Mouse (Mus musculus) kidney, postnatal 36 days (tissue): ENCODE measurements around the gene Pigv.
"Not testable (repeated sequence)": the region's sequence is repeated elsewhere in the genome, so short reads cannot be mapped to it uniquely, and the experiment has no call there.

Source experiments
- DNase-seq, 2 experiments: peaks; one replicate each; pipeline ENCODE4 v3.0.0; 2021 to 2022; ENCODE audit warnings: mixed read lengths in 2 of 2

Gene Pigv

GRCm38 (mm10) chr4:133672845-133673647 is 599 bp upstream of the Pigv start:
- peak; percentile 50 to 76 for DNase-seq

DNA sequence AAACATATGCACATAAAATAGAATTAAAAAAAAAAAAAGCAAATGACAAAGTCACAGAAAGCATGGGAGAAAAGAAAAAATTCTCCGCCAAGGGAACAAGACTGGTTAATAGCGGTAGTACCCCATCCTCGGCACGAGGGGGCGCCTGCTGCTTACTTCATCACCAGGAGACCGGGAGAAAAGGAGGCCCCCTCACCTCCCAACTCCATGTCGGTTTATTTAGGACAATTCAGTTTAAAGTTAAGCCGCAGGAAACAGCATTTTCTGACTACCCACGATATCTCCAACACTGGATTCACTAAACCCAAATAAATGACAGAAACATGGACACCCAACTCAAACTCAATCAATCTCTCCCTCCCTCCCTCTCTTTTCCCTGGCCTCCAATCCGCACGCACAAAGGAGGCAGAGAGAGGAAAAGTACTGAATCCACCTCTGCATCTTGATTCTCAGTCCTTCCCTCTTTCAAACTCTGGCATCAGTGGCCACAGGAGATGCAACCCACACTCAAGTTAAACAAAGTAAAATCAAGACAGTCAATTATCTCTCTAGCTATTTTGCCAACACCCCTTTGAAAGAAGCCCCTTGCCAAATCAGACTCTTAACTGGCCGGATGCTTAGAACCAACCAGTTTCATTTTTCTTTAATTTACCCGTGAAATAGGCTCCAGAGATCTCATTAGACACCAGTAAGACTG is 1.1 kb downstream of the Pigv start:
- peak; percentile 91 to 93 for DNase-seq

- peak; percentile 44 to 62 for DNase-seq
Observed at GRCm38 (mm10) chr4:133669652-133670210, 2.7 kb downstream of the Pigv start.

- DNase-seq, result no peak
Observed at GRCm38 (mm10) chr4:133668537-133668936, 3.9 kb downstream of the Pigv start.

- DNase-seq, result no peak
Observed at GRCm38 (mm10) chr4:133666199-133666598, 6.2 kb downstream of the Pigv start.

- DNase-seq, result no peak
Observed at GRCm38 (mm10) chr4:133665118-133665517, 7.3 kb downstream of the Pigv start.

DNA sequence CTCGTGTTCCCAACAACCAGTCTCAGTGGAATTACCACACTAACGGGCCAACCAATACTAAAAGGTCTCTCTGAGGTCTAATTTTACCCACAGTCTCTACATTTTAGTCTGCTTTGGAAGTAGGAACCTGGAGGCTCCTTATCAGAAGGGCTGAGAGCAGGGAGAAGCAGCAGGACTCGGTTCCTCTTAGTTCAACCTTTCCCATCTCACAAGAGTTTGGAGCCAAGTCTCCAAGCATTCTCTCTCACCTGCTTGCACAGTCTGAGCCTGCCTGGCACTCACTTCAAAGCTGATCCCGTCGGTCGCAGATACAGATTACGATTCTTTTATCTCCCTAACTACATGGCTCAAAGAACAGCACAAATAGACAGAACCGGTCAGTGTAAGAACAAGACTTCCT is 9.5 kb downstream of the Pigv start:
- DNase-seq, result no peak

GRCm38 (mm10) chr4:133662421-133662820 is 10.0 kb downstream of the Pigv start:
- DNase-seq, result no peak

DNA sequence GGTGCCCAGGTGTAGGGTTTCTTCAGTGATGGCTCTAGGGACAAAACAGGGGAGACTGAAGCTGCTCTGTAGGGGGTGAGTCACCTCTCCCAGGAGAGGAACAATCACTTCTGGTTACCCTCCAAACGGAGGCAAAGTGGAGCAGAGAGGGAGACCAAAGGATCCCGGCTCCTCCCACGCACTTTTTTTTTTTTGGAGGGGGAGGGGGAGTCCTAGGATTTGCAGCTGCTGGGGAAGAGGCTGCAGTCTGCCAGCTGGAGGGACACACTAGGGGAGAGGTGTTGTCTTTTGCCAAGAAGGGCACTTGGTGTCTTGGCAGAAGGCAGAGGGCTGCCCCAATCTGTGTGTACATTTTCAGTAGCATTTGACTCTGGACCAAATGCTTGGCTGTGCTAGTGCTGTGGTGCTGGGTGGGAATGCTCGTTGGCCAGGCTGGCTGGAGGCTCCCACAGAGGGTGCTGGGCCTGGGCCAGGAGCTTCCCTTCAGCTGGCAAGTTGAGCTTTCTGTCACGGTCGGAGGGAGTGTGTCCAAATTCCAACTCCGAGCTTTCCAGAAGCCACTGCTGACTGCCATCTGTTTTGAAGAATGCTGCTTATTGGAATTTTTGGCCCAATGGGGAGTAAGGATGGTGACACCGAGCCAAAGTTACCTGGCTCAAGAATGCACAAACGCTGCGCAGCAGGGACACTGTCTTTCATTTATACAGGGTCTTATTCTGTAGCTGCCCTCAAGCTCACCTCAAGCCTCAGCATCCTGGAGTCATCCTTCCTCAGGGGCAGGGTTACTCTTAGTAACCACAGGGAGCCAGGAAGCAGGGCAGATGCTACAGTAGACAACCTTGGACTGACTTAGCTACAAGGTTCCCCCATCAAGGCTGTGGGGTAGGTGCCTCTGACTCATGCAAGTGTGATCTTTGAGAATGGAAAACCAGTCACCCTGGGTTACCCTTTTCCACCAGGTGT is 12.0 kb downstream of the Pigv start:
- DNase-seq, result peak; percentile 96 to 97

DNA sequence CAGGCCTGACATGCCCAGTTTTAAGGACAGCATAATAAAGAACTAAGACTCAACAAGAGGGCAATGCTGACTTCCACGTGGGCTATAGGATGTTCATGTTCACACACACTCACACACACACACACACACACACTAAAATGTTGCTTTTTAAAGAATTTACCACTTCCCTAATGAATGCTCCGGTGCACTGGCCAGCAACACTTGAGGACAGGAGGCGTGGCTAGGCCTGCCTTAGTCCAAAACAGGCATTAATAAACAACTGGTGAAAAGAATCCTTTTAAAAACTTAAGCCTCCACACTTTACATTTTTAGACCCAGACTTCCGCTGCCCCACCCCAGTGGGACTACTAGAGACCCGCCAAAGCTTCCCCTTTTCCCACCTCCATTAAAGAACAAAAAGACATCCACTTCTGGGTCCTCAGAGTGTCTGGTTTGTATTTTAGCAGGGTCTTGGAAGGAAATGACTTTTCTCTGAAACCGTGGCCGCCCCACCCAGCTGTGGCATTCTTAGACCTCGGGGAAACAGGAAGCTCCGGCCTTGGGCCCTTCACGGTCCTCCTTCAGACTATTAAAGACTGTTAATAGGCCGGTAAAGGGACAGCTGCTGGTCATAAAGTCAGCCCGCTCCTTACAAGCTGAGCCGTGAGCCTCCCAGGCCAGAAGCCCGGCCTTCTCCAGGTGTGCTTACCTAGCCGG is 12.8 kb downstream of the Pigv start:
- DNase-seq, result peak; percentile 80 to 82

DNA sequence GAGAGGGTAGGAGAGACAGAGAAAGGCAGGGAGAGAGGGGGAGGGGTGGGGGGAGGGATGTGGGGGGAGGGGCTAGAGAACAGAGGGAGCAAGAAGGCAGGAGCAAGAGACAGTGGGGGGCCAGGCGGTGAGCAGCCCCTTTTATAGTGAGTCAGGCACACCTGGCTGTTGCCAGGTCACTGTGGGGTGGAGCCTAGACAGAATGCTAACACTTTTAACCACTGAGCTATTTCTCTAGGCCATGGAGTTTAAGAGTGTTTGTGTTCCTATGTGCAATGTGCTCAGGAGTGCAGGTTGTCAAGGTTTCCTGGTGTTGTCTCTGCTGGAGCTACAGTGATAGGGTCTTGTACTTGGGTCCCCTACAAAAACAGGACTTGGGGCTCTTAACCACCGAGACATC is 13.7 kb downstream of the Pigv start:
- DNase-seq, result no peak

DNA sequence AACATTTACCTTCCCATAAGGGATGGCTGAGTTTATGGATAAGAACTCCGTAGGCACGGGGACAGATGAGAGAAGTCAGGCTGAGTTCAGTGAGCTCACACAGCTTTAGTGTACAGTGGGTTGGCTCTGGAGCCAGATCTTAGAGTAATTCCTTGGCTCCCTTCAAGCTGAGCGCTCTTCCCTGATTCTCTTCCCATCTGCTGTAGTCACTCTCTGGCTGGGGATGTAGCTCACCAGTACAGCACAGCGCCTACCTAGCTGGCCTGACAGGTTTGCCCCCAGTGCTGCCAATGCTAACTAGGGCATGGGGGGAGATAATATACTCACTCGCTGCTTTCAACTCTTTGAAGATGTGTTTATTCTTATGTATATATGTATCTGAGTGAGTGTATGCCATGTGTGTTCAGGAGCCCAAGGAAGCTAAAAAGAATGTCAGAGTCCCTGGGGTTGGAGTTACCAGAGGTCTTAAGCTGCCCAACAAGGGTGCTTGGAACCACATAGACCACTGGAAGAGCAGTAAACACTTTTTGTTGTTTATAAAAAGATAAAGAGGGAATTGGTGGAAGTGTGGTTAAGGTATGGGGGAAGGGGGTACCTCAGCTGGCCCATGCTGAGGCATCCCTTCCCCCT is 14.5 kb downstream of the Pigv start:
- DNase-seq, result no peak

DNA sequence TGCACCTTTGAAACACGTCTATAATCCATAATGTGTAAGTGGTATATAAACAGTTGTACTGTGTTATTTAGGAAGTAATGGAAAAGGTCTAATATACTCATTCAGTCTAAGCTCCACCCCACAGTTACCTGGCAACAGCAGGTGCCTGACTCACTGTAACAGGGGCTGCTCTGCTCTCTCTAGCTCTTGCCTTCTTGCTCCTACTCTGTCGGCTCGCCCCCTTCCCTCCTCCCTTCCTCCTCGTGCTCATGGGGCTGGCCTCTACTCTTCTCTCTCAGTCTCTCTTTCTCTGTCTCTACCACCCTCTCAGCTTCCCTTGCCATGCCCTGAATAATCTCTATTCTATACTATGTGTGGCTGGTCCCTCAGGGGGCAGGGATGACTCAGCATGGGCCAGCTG is 15.4 kb downstream of the Pigv start:
- peak in 1 of 2 experiments; percentile 49 for DNase-seq

DNA sequence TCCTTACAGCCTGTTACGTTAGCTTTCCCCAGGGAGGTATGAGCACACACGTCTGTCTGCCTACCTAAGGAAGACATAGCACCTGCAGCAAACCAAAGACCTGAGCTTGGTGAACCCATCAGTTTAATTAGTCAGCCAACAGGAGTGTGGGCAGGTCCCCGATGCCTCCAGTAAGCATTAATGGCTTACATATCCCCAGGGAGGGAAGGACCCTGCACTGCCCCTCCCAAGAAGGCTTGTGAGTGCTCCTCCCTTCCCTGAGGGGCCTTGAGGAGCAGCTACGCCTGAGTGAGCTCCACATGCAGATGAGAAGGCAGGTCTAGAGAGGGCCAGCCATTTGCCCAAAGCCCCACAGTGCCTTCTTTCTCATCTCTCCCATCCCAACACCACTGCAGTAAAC is 16.2 kb downstream of the Pigv start:
- DNase-seq, result peak; percentile 64 to 81

DNA sequence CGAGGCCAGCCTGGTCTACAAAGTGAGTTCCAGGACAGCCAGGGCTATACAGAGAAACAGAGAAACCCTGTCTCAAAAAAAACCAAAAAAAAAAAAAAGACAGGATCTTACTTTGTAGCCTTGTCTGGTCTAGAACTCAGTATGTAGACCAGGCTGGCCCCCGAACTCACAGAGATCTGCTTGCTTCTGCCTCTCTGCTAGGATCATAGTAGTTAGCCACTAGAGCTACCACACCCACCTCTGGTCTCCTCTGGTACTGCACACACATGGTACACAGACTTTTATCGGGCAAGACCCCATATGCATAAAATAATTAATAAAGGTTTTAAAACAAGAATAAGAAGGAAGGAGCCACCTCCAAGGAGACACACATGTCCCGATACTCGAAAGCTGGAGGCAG is 18.4 kb downstream of the Pigv start:
- DNase-seq, result not testable (repeated sequence)

- DNase-seq, result no peak
Observed at GRCm38 (mm10) chr4:133652746-133653145, 19.7 kb downstream of the Pigv start.

GRCm38 (mm10) chr4:133651986-133652385 is 20.5 kb downstream of the Pigv start:
- DNase-seq, result no peak

- DNase-seq, result peak in 1 of 2 experiments; percentile 17
Observed at GRCm38 (mm10) chr4:133651445-133651844, 21.0 kb downstream of the Pigv start.

DNA sequence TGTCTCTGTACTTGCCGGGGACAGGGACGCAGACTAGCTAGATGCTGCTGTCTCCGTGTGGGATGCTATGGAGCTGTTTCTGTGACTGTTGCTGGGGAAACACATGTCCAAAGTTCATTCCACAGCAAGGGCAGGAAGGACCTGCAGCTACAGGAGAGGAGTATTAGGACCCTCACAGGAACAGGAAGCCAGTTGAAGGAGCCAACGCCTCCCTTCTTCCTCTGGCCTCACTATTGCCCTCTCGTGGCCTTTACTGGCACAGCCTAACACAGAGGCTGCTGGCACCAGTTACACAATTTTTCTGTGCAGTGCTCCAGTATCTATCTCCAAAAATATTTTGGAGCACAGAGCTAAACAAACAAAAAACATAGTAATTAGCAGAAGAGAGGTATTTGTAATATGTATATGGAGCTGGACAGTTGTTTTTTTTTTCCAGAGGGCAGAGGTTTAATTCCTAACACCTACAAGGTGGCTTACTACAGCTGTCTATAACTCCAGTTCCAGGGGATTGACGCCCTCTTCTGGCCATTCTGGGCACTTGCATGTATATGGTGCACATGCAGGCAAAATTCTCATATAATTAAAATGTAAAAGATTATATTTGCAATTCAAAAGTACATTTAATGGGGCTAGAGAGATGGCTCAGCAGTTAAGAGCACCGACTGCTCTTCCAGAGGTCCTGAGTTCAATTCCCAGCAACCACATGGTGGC is 22.3 kb downstream of the Pigv start, which contains the start of gene Zdhhc18:
Zdhhc18 (minus strand) TSS at position 166 of the 711 bp plus-strand sequence.
- DNase-seq, result peak; percentile 86 to 93

DNA sequence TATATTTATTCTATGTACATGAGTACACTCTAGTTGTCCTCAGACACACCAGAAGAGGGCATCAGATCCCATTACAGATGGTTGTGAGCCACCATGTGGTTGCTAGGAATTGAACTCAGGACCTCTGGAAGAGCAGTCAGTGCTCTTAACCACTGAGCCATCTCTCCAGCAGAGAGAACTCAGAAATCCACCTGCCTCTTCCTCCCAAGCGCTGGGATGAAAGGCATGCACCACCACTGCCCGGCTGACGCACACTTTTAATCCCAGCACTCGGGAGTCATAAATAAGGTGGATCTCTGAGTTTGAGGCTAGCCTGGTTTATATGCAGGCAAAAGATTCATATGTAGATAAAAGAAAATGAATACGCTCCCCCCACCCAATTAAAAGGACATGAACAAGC is 23.0 kb downstream of the Pigv start:
- DNase-seq, result not testable (repeated sequence)

DNA sequence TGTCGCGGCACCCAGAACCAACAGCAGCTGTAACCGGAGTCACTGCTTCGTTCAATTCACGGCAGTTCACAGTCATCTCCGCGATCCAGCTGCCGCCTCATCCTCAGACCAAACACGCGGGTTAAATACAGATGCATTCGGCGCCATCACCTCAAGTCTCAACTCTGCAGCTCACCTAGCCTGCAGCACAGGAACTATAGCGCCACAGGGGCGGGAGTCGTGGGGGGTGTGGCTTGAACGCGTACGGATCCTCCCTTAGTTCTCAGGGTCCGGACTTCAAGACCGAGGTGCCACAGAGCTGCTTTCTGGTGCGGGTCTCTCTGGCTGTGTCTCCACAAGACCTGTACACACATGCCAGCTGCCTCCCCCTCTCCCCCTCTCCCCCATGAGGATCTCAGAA is 26.8 kb downstream of the Pigv start:
- DNase-seq, result no peak
